Mouse (Mus musculus) hindbrain, embryonic 13.5 days (tissue): ENCODE data around the gene Suclg1. TPM values are rescaled to one million over a fixed set of nuclear protein-coding genes. Genes with fewer than 3 reads are reported as not detected.

Experiments used
- ATAC-seq: fragments of 200-750 bp; cut with Nextera tagmentation; 2 replicates; pipeline ENCODE4 v1.8.0; 2017; ENCODE audit warnings: moderate TSS enrichment; ENCODE audit not compliant: low FRiP score
- H3K27ac ChIP-seq: fragments of 300-500 bp; sonication (generic); 2 replicates; pipeline ENCODE4 v1.5.1; 2015; ENCODE audit warnings: inconsistent platforms, mild to moderate bottlenecking, moderate library complexity
- H3K27me3 ChIP-seq: fragments of 300-500 bp; sonication (generic); 2 replicates; pipeline ENCODE4 v1.6.1; 2015; ENCODE audit warnings: mild to moderate bottlenecking, inconsistent platforms
- H3K36me3 ChIP-seq: fragments of 300-500 bp; sonication (generic); 2 replicates; pipeline ENCODE4 v1.6.1; 2015; ENCODE audit warnings: mild to moderate bottlenecking, inconsistent platforms
- H3K4me1 ChIP-seq: fragments of 300-500 bp; sonication (generic); replicated peaks from 2 replicates; pipeline ENCODE4 v1.6.1; 2015; ENCODE audit warnings: inconsistent platforms
- H3K4me2 ChIP-seq: fragments of 300-500 bp; sonication (generic); 2 replicates; pipeline ENCODE4 v1.6.1; 2015; ENCODE audit warnings: inconsistent platforms, mild to moderate bottlenecking, moderate library complexity
- H3K4me3 ChIP-seq: fragments of 300-500 bp; sonication (generic); 2 replicates; pipeline ENCODE4 v1.5.1; 2015; ENCODE audit warnings: mild to moderate bottlenecking, inconsistent platforms
- H3K9ac ChIP-seq: fragments of 300-500 bp; sonication (generic); 2 replicates; pipeline ENCODE4 v1.6.1; 2015; ENCODE audit warnings: mild to moderate bottlenecking, inconsistent platforms
- H3K9me3 ChIP-seq: fragments of 300-500 bp; sonication (generic); 2 replicates; pipeline ENCODE4 v1.6.1; 2016; ENCODE audit warnings: inconsistent platforms
- WGBS: fragments of 180-500 bp; shearing (Covaris S2); methylation state at CpG from one replicate; pipeline ENCODE4 v1.1.7; 2015; 5-methylcytosine and 5-hydroxymethylcytosine counted together
- polyA plus RNA-seq: library from polyadenylated mRNA; unstranded; fragments of >200 nt; fragmentation: Nextera tagmentation; extraction: Ambion mirVana; gene quantifications from 2 replicates; pipeline ENCODE4 v1.2.1, GENCODE M21; 2015

Suclg1 gene
- polyA plus RNA-seq, 1 experiment from 2014 or later, result 142 TPM

DNA sequence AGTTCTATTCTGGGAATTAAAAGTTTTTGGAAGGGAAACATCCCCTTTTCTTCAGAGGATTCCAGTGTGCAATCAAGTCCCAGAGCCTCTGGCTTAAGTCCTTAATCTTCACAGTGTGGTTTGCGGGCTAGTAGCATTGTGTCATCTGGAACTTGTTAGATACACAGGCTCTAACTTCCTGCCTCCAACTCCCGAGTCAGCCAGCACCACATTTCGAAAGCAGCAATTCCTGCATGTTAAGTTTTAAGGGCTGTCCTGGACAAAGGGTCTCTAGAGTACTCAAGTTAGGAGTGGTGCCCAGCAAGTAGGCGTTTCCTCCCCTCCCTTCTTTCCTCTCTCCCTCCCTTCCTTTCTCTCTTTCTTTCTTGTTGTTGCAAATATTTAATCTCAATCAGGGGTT lies 19.8 kb upstream of the Suclg1 start:
- H3K27me3 ChIP-seq, result no peaks in the 10 kb centered on the region
- no peaks in the 10 kb centered on the region for H3K4me1 ChIP-seq
- H3K36me3 ChIP-seq, result no peaks in the 10 kb centered on the region
- no peak overlapping the region for H3K4me3 ChIP-seq
- no peak overlapping the region for H3K4me2 ChIP-seq
- 61% methylated on average over 4 of the region's 4 CpGs for WGBS
- no peak for ATAC-seq
- H3K27ac ChIP-seq, result no peak overlapping the region
- no peak overlapping the region for H3K9ac ChIP-seq
- no peaks in the 10 kb centered on the region for H3K9me3 ChIP-seq

DNA sequence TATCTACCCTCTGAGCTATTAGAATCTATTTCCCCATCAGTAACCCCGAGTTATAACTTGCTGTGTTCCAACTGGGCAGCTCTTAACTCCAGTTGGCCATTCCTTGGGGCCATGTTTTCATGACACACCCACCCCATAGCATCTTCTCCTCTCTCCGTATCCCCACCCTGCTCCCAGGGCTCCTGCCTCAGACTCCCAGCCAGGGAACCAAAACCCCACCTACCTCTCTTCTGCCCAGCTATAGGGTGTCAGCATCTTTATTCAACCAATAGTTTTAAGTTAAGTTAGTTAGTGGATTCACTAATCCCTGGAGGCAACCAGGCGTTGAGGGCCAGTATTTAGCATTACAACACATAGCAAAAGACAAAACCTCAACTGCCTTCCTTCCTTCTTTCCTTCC lies 19.3 kb upstream of the Suclg1 start:
- no peaks in the 10 kb centered on the region for H3K9me3 ChIP-seq

DNA sequence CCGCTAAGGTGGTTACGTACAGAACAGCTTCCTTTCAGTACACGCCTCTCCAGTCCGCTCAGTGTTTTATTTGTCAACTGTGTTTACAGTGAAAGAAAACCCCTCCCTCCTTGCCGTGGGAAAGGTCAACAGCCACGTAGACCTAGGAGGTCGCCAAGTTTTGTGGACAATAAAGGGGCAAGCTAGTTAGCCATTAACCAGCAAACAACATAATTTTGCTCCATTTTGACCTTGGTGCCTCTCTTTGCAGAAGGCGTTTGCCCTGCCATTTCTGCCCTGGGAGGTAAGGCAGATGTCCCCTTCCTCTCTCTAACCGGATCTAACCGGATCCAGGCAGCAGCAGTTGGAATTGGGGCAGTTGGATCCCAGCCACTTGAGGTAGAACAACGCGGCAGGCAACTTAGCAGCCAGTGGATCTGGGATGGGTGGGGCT lies 16.0 kb upstream of the Suclg1 start:
- H3K9me3 ChIP-seq, result no peaks in the 10 kb centered on the region
- WGBS, result 87% methylated on average over 12 of the region's 12 CpGs
- no peak overlapping the region for H3K9ac ChIP-seq
- no peaks in the 10 kb centered on the region for H3K4me1 ChIP-seq
- no peak overlapping the region for H3K4me3 ChIP-seq
- H3K27me3 ChIP-seq, result no peaks in the 10 kb centered on the region
- ATAC-seq, result no peak
- no peaks in the 10 kb centered on the region for H3K36me3 ChIP-seq
- no peak overlapping the region for H3K27ac ChIP-seq
- no peak overlapping the region for H3K4me2 ChIP-seq

More for the DNA sequence above, 19.3 kb upstream of the Suclg1 start:
- no peak overlapping the region for H3K4me3 ChIP-seq
- no peaks in the 10 kb centered on the region for H3K27me3 ChIP-seq
- no peaks in the 10 kb centered on the region for H3K36me3 ChIP-seq
- H3K27ac ChIP-seq, result no peak overlapping the region
- 58% methylated on average over 3 of the region's 3 CpGs for WGBS
- H3K9ac ChIP-seq, result no peak overlapping the region
- no peaks in the 10 kb centered on the region for H3K4me1 ChIP-seq
- no peak for ATAC-seq
- no peak overlapping the region for H3K4me2 ChIP-seq

DNA sequence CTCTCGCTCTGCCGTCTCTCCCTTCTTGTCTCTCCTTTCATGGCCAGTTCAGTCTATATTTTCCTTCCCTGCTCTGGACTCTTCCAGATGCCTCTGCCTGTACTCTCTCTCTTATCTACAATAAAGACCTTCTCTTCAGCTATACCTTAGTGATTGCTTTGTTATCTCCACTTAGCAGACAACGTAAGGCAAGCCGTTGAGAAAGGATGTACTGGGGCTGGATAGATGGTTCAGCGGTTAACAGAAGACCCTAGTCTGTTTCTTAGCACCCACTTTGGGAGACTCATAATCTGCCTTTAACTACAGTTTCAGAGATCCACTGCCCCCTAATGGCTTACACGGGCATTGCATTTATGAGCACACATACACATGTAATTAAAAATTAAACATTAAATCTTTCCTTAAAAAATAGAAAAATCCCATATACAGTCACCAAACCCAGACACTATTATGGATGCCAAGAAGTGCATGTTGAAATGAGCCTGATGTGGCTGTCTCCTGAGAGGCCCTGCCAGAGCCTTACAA lies 14.9 kb upstream of the Suclg1 start:
- Histone ChIP-seq H3K4me3 (no peak overlapping the region), H3K27ac (no peak overlapping the region), H3K9ac (no peak overlapping the region), H3K9me3 (no peaks in the 10 kb centered on the region), H3K4me2 (no peak overlapping the region), H3K4me1 (no peaks in the 10 kb centered on the region), H3K27me3 (no peaks in the 10 kb centered on the region), H3K36me3 (no peaks in the 10 kb centered on the region)
- no peak for ATAC-seq
- 91% methylated on average over 6 of the region's 6 CpGs for WGBS

DNA sequence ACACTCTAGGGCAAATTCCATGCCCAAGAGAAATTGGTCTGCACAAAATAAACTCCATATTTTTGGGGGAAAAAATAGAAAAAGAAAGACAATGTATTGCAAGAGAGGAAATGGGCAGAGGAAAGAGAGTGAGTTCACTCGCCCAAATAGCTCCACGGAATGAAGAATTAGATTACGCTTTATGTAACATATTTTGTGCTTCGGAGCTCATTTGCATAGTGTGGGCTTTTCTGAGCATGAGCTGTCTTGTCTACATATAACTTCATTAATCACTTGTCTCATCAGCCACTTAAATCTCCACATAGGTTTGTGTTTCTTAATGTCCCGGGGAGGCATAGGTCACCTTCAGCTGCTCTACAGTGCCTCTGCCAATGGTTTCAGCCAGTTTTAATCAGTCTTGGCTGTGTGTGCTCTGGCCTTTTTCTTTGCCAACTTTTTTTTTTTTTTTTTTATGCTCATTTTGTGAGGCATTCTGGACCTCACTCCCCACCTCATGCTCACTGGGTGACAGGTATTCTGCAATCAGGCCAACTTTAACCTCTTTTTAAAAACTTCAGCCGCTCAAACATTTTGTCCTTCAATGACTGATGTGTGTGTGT lies 13.8 kb upstream of the Suclg1 start:
- no peaks in the 10 kb centered on the region for H3K9me3 ChIP-seq
- H3K36me3 ChIP-seq, result no peaks in the 10 kb centered on the region
- no peaks in the 10 kb centered on the region for H3K4me1 ChIP-seq
- H3K9ac ChIP-seq, result no peak overlapping the region
- H3K27ac ChIP-seq, result no peak overlapping the region
- WGBS, result 87% methylated on average over 6 of the region's 6 CpGs
- H3K27me3 ChIP-seq, result no peaks in the 10 kb centered on the region
- ATAC-seq, result no peak
- no peak overlapping the region for H3K4me3 ChIP-seq
- H3K4me2 ChIP-seq, result no peak overlapping the region

DNA sequence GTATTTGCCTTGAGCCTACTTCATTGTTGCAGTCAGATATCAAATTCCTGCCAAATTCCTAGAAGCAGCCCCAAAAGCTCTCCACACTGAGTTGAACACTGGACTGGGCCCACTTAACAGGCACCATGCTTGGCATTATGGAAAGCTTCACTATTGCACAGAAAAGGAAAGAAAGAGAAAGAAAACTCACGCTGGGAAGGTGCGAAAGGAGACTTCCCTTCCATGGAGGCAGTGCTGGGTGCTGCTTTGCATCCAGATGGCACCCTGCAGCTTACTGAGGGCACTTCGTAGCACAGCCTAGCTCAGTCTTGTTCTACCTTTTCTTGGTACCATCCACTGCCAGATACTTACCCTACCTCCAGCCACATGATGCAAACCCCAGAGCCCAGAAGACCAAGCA lies 12.5 kb upstream of the Suclg1 start:
- H3K9me3 ChIP-seq, result no peaks in the 10 kb centered on the region
- H3K27ac ChIP-seq, result no peak overlapping the region
- H3K36me3 ChIP-seq, result no peaks in the 10 kb centered on the region
- ATAC-seq, result no peak
- no peaks in the 10 kb centered on the region for H3K27me3 ChIP-seq
- 71% methylated on average over 3 of the region's 3 CpGs for WGBS
- no peak overlapping the region for H3K4me2 ChIP-seq
- no peak overlapping the region for H3K4me3 ChIP-seq
- H3K4me1 ChIP-seq, result no peaks in the 10 kb centered on the region
- H3K9ac ChIP-seq, result no peak overlapping the region

DNA sequence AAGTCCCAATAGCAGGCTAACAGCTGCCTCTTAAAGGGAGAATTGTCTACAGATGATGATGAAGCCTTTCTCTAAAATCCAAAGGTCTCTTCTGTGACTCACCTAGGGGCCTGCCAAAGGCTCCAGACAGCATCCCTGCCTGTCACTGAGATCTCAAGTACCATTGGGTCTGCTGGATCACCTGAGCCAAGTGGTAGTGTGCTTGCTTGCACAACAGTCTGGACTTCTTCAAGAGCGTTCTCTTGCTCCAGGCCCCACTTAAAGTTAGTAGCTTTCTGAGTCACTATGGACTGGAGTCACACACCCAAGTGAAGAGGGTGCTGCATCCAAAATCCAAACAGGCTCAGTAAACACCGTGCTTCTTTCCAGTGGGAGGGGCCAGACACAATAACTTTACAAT lies 1.4 kb upstream of the Suclg1 start:
- Histone ChIP-seq H3K27ac (no peak overlapping the region), H3K9me3 (no peaks in the 10 kb centered on the region), H3K27me3 (no peaks in the 10 kb centered on the region), H3K4me2 (no peak overlapping the region), H3K9ac (no peak overlapping the region), H3K36me3 (no peaks in the 10 kb centered on the region), H3K4me1 (peaks cover 12% of the 10 kb centered on the region), H3K4me3 (no peak overlapping the region)
- no peak for ATAC-seq
- WGBS, result 82% methylated on average over 2 of the region's 2 CpGs

DNA sequence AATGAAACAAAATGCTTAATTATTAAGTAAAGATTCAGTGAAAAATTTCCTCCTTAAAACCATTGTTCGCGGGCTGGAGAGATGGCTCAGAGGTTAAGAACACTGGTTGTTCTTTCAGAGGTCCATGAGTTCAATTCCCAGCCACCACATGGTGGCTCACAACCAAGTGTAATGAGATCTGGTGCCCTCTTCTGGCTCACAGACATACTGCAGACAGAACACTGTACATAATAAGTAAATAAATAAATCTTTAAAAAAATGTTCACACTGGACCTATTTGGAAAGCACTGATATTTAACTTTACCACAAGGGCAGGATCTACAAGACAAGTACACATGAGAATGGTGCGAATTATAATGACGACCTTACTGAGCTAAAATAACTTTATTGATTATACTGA lies 730 bp upstream of the Suclg1 start:
- 43% methylated on average over 4 of the region's 4 CpGs for WGBS
- Histone ChIP-seq H3K4me2 (peak overlapping the region; percentile 82), H3K36me3 (no peaks in the 10 kb centered on the region), H3K9me3 (no peaks in the 10 kb centered on the region), H3K9ac (0 out of 2 replicates have a peak overlapping the region, but pooled peaks have one; percentile 97), H3K27ac (no peak overlapping the region), H3K4me1 (peaks cover 12% of the 10 kb centered on the region), H3K27me3 (no peaks in the 10 kb centered on the region), H3K4me3 (peak overlapping the region; percentile 93)
- ATAC-seq, result no peak

DNA sequence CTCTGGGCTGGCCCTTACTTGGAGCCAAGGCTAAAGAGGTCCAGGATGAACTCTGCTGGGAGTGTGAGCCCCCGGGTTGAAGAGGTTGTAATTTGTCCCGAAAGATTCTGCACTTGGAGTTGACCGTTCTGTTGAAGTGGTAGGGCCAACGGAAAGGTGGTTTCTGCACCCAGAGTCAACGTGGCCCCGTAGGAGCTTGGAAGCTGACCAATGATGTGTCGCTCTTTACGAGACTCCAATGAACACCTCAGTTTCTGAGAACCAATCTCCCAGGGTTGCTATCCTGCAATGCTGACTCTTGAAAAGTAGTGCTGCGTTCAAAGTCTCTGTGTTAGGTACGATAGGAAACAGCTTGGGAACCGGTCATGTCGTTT lies 854 bp downstream of the Suclg1 start:
- ATAC-seq, result no peak
- Histone ChIP-seq H3K36me3 (no peaks in the 10 kb centered on the region), H3K4me3 (peak overlapping the region; percentile 93), H3K9me3 (no peaks in the 10 kb centered on the region), H3K9ac (peak overlapping the region; percentile 97), H3K4me1 (peaks cover 13% of the 10 kb centered on the region), H3K27ac (no peak overlapping the region), H3K27me3 (no peaks in the 10 kb centered on the region), H3K4me2 (peak overlapping the region; percentile 82)
- 9% methylated on average over 12 of the region's 12 CpGs for WGBS

DNA sequence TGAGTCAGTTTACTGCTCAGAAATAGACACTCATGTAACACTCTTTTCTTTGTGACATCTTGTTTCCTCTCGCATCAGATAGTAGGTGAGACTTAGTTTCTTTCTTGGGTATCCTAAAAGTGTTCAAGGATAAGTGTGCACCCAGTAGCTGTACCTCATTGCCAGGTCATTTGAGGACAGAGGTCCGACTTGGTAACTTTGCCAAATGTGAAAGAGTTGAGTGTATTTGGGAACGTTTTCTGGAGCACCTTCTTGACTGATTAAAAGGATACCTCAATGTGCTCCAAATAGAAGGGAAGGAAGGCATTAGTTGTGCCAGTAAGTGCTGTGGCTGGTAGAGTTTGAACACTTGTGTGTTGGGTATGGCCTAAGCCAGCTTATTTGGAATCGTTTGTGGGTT lies 1.7 kb downstream of the Suclg1 start:
- no peak overlapping the region for H3K27ac ChIP-seq
- WGBS, result 89% methylated on average over 4 of the region's 4 CpGs
- peaks cover 19% of the 10 kb centered on the region for H3K4me1 ChIP-seq
- no peak overlapping the region for H3K9ac ChIP-seq
- H3K36me3 ChIP-seq, result no peaks in the 10 kb centered on the region
- H3K9me3 ChIP-seq, result no peaks in the 10 kb centered on the region
- H3K4me3 ChIP-seq, result peak overlapping the region; percentile 93; the same call in 1 of the 2 replicates
- no peaks in the 10 kb centered on the region for H3K27me3 ChIP-seq
- H3K4me2 ChIP-seq, result peak overlapping the region; percentile 82
- ATAC-seq, result no peak

DNA sequence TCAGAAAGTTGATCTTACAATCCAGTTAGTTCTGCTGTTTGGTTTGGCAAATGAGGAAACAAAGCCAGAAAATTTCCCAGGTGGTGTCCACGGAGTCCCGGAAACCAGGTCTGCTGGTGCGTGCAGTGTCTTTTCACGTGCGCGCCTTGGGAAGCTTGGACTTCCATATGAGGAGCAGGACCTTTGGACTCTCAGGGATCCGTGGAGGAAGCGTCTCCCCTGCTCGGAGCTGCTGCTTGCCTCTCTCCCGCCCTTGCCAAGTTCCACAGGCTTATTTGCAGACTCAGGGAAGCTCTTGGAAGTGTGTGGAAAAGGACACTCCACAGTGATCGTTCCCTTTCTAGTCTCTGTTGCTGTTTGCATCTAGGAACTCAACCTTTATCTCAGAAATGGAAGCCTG lies 3.2 kb downstream of the Suclg1 start:
- H3K27me3 ChIP-seq, result no peaks in the 10 kb centered on the region
- H3K9me3 ChIP-seq, result no peaks in the 10 kb centered on the region
- no peak overlapping the region for H3K9ac ChIP-seq
- no peak overlapping the region for H3K27ac ChIP-seq
- 98% methylated on average over 11 of the region's 11 CpGs for WGBS
- no peak for ATAC-seq
- H3K4me3 ChIP-seq, result no peak overlapping the region
- peaks cover 1% of the 10 kb centered on the region for H3K36me3 ChIP-seq
- peaks cover 19% of the 10 kb centered on the region for H3K4me1 ChIP-seq
- no peak overlapping the region for H3K4me2 ChIP-seq

DNA sequence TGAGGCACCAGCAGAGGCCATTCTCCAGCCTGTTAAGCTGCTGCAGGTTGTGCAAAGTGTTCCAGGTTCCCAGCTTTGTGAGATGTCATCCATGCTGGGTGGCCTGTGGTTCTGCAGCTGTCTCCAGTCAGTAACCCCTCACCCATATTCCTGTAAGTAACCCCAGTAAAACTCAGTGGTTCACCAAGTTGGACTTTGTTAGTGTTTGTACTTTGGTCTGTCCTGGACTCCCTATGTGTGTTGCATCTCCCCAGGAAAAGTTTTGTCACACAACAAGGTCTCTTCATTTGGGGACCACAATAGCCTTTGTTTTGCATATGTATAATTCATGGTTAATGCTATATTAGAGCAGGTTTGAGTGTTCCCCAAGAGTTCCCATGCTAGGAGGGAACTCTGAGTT lies 4.2 kb downstream of the Suclg1 start:
- no peak overlapping the region for H3K4me2 ChIP-seq
- H3K9ac ChIP-seq, result no peak overlapping the region
- peaks cover 11% of the 10 kb centered on the region for H3K36me3 ChIP-seq
- no peak overlapping the region for H3K27ac ChIP-seq
- peaks cover 19% of the 10 kb centered on the region for H3K4me1 ChIP-seq
- no peak overlapping the region for H3K4me3 ChIP-seq
- H3K9me3 ChIP-seq, result no peaks in the 10 kb centered on the region
- no peaks in the 10 kb centered on the region for H3K27me3 ChIP-seq
- no peak for ATAC-seq

DNA sequence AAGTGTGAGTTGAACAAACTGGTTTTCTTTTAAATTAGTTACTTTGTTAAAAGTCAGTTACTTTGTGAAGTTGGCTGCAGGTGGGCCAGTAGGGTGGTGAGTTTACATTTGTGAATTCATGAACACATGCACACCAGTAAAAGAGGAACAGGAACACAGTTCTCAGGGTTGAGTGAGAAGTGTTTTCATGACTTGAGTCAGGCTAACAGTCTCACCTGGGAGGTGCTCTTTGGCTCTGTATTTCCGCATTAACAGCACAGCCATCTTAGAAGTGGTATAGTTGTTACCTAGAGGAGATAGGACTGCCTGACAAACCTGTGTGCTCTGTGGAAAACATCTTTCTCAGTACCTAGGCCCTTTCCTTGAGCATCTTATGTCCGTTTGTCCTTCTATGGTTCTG lies 4.8 kb downstream of the Suclg1 start:
- Histone ChIP-seq H3K4me3 (no peak overlapping the region), H3K9me3 (no peaks in the 10 kb centered on the region), H3K4me2 (no peak overlapping the region), H3K9ac (no peak overlapping the region), H3K4me1 (peaks cover 19% of the 10 kb centered on the region), H3K27ac (no peak overlapping the region), H3K36me3 (peaks cover 16% of the 10 kb centered on the region), H3K27me3 (no peaks in the 10 kb centered on the region)
- WGBS, result 95% methylated on average over 2 of the region's 2 CpGs
- no peak for ATAC-seq
